Mouse (Mus musculus) leukemia stem cell, adult 10-12 weeks (primary cell): Measurements from ENCODE around the gene Olfr154. TPM values are rescaled to one million over a fixed set of nuclear protein-coding genes. Genes with fewer than 3 reads are reported as not detected.

ENCODE experiments used
- polyA plus RNA-seq: library from polyadenylated mRNA; stranded (reverse); fragments of >175 nt; gene quantifications from 2 replicates; pipeline ENCODE4 v1.2.3, GENCODE M21; 2012; ENCODE audit warnings: low replicate concordance

Olfr154 gene
- not detected in 2 replicates for polyA plus RNA-seq

GRCm38 (mm10) chr2:85664355-85664754, at the start of gene Olfr154:
Gene Olfr154 (minus strand): TSS chr2:85664455.

GRCm38 (mm10) chr2:85689131-85689530, 24.9 kb upstream of the Olfr154 start, which contains the start of gene Olfr1008:
Gene Olfr1008 (plus strand): TSS chr2:85689431.

GRCm38 (mm10) chr2:85678667-85679066, 14.4 kb upstream of the Olfr154 start, which contains the start of gene Olfr1006:
Gene Olfr1006 (minus strand): TSS chr2:85678767.

GRCm38 (mm10) chr2:85650604-85651003, 13.7 kb downstream of the Olfr154 start, which contains the start of gene Olfr1002:
Gene Olfr1002 (minus strand): TSS chr2:85650704.

Other genes starting within 250 kb of the Olfr154 start
- gene Olfr993, start 249.6 kb downstream of the Olfr154 start, polyA plus RNA-seq, result not detected in 2 replicates
- not detected in 2 replicates for gene Olfr994, start 228.0 kb downstream of the Olfr154 start, polyA plus RNA-seq
- not detected in 2 replicates for gene Olfr995, start 220.8 kb downstream of the Olfr154 start, polyA plus RNA-seq
- gene 4833423E24Rik, start 145.4 kb downstream of the Olfr154 start, polyA plus RNA-seq, result not detected in 2 replicates
- gene Olfr996, start 85.2 kb downstream of the Olfr154 start, polyA plus RNA-seq, result not detected in 2 replicates
- not detected in 2 replicates for gene Olfr998, start 75.5 kb downstream of the Olfr154 start, polyA plus RNA-seq
- gene Olfr1000, start 52.6 kb downstream of the Olfr154 start, polyA plus RNA-seq, result not detected in 2 replicates
- gene Olfr1002, start 13.8 kb downstream of the Olfr154 start, polyA plus RNA-seq, result not detected in 2 replicates
- not detected in 2 replicates for gene Olfr1006, start 14.3 kb upstream of the Olfr154 start, polyA plus RNA-seq
- not detected in 2 replicates for gene Olfr1008, start 25.0 kb upstream of the Olfr154 start, polyA plus RNA-seq
- gene Olfr1009, start 51.0 kb upstream of the Olfr154 start, polyA plus RNA-seq, result 0.12 TPM in 1 of 2 replicates, not detected in the other
- gene Olfr1012, start 98.3 kb upstream of the Olfr154 start, polyA plus RNA-seq, result not detected in 2 replicates
- not detected in 2 replicates for gene Olfr1013, start 102.6 kb upstream of the Olfr154 start, polyA plus RNA-seq
- gene Olfr1014, start 108.3 kb upstream of the Olfr154 start, polyA plus RNA-seq, result not detected in 2 replicates
- gene Olfr1015, start 117.6 kb upstream of the Olfr154 start, polyA plus RNA-seq, result not detected in 2 replicates
- gene Olfr1016, start 138.1 kb upstream of the Olfr154 start, polyA plus RNA-seq, result not detected in 2 replicates
- not detected in 2 replicates for gene Olfr1018, start 154.0 kb upstream of the Olfr154 start, polyA plus RNA-seq
- not detected in 2 replicates for gene Olfr1019, start 181.0 kb upstream of the Olfr154 start, polyA plus RNA-seq
- not detected in 2 replicates for gene Olfr1020, start 182.6 kb upstream of the Olfr154 start, polyA plus RNA-seq
- not detected in 2 replicates for gene Olfr1022, start 204.1 kb upstream of the Olfr154 start, polyA plus RNA-seq
- not detected in 2 replicates for gene Olfr1023, start 221.2 kb upstream of the Olfr154 start, polyA plus RNA-seq
- gene Olfr1024, start 240.6 kb upstream of the Olfr154 start, polyA plus RNA-seq, result not detected in 2 replicates